Mouse (Mus musculus) gastrocnemius, postnatal 10 days (tissue): ENCODE data around the gene Sars2. TPM values are rescaled to one million over a fixed set of nuclear protein-coding genes. Genes with fewer than 3 reads are reported as not detected.
A peak's percentile ranks its signal among the peaks of the same experiment; 100 is the strongest.

Source experiments
- DNase-seq: peaks from one replicate; pipeline ENCODE4 v3.0.0; 2021; ENCODE audit warnings: mixed read lengths
- total RNA-seq, 2 experiments: library from RNA; stranded (reverse); gene quantifications; 2 replicates each; pipeline ENCODE4 v1.2.3; 2021

Gene Sars2
- total RNA-seq, 2 experiments from 2014 or later = 16.2 to 18.6 TPM

- DNase-seq = peak; percentile 84
Observed at GRCm38 (mm10) chr7:28726600-28726999, 15.2 kb upstream of the Sars2 start.

- peak; percentile 47 for DNase-seq
Observed at GRCm38 (mm10) chr7:28727649-28728340, 14.0 kb upstream of the Sars2 start.

GRCm38 (mm10) chr7:28732341-28733142 is 9.2 kb upstream of the Sars2 start:
- peak; percentile 45 for DNase-seq

- no peak for DNase-seq
Observed at GRCm38 (mm10) chr7:28733211-28733610, 8.6 kb upstream of the Sars2 start.

GRCm38 (mm10) chr7:28735701-28736100 is 6.1 kb upstream of the Sars2 start:
- DNase-seq = no peak

GRCm38 (mm10) chr7:28739829-28740228 is 2.0 kb upstream of the Sars2 start:
- DNase-seq = no peak

GRCm38 (mm10) chr7:28740949-28741348 is 843 bp upstream of the Sars2 start:
- no peak for DNase-seq

GRCm38 (mm10) chr7:28741368-28741708 is 454 bp upstream of the Sars2 start:
- DNase-seq = no peak

GRCm38 (mm10) chr7:28749935-28750334 is 8.1 kb downstream of the Sars2 start:
- no peak for DNase-seq

GRCm38 (mm10) chr7:28756079-28756478 is 14.3 kb downstream of the Sars2 start, which contains the start of gene Ccer2:
TSS of gene Ccer2 (plus strand) at chr7:28756174.
- no peak for DNase-seq

GRCm38 (mm10) chr7:28758623-28759022 is 16.8 kb downstream of the Sars2 start:
- DNase-seq = no peak

GRCm38 (mm10) chr7:28761907-28762306 is 20.1 kb downstream of the Sars2 start:
- DNase-seq = no peak

GRCm38 (mm10) chr7:28765211-28765610 is 23.4 kb downstream of the Sars2 start:
- no peak for DNase-seq

GRCm38 (mm10) chr7:28766173-28766879 is 24.5 kb downstream of the Sars2 start, which contains the start of gene Sirt2:
TSS of gene Sirt2 (plus strand) at chr7:28766735.
- peak; percentile 91 for DNase-seq

GRCm38 (mm10) chr7:28766910-28767309 is 25.1 kb downstream of the Sars2 start:
- no peak for DNase-seq

GRCm38 (mm10) chr7:28767462-28767965 is 25.7 kb downstream of the Sars2 start, which contains the start of gene Nfkbib:
TSS of gene Nfkbib (minus strand) at chr7:28767512.
- DNase-seq = no peak

- DNase-seq = no peak
Observed at GRCm38 (mm10) chr7:28769414-28769958, 27.7 kb downstream of the Sars2 start.

- DNase-seq = no peak
Observed at GRCm38 (mm10) chr7:28770309-28770708, 28.5 kb downstream of the Sars2 start.

GRCm38 (mm10) chr7:28771867-28772266 is 30.1 kb downstream of the Sars2 start:
- DNase-seq = no peak

GRCm38 (mm10) chr7:28773163-28773562 is 31.4 kb downstream of the Sars2 start:
- DNase-seq = no peak

GRCm38 (mm10) chr7:28774164-28774563 is 32.4 kb downstream of the Sars2 start:
- DNase-seq = peak; percentile 41

GRCm38 (mm10) chr7:28775129-28775528 is 33.3 kb downstream of the Sars2 start:
- DNase-seq = no peak
